Mouse (Mus musculus) midbrain, embryonic 16.5 days (tissue): ENCODE data around the gene Rps12-ps3. TPM values are rescaled to one million over a fixed set of nuclear protein-coding genes. Genes with fewer than 3 reads are reported as not detected.

Experiments used
- ATAC-seq: fragments of 200-750 bp; cut with Nextera tagmentation; 2 replicates; pipeline ENCODE4 v1.8.0; 2017; ENCODE audit warnings: moderate TSS enrichment
- H3K27ac ChIP-seq: fragments of 300-500 bp; sonication (generic); 2 replicates; pipeline ENCODE4 v1.5.1; 2014; ENCODE audit warnings: mild to moderate bottlenecking, low read length, mixed read lengths
- H3K27me3 ChIP-seq: fragments of 300-500 bp; sonication (generic); 2 replicates; pipeline ENCODE4 v1.6.1; 2014; ENCODE audit warnings: low read depth, low read length, mixed read lengths; ENCODE audit not compliant: control insufficient read depth, insufficient read depth
- H3K36me3 ChIP-seq: fragments of 300-500 bp; sonication (generic); 2 replicates; pipeline ENCODE4 v1.6.1; 2014; ENCODE audit warnings: mild to moderate bottlenecking, low read length, moderate library complexity, mixed read lengths; ENCODE audit not compliant: control insufficient read depth, insufficient read depth
- H3K4me1 ChIP-seq: fragments of 300-500 bp; sonication (generic); 2 replicates; pipeline ENCODE4 v1.6.1; 2014; ENCODE audit warnings: mild to moderate bottlenecking, low read length, mixed read lengths; ENCODE audit not compliant: control insufficient read depth, insufficient read depth
- H3K4me2 ChIP-seq: fragments of 300-500 bp; sonication (generic); 2 replicates; pipeline ENCODE4 v1.6.1; 2014; ENCODE audit warnings: mild to moderate bottlenecking, low read length, mixed read lengths
- H3K4me3 ChIP-seq: fragments of 300-500 bp; sonication (generic); 2 replicates; pipeline ENCODE4 v1.5.1; 2014; ENCODE audit warnings: low read depth, mild to moderate bottlenecking, low read length, moderate library complexity, mixed read lengths
- H3K9ac ChIP-seq: fragments of 300-500 bp; sonication (generic); 2 replicates; pipeline ENCODE4 v1.6.1; 2014; ENCODE audit warnings: low read depth, low read length, mixed read lengths
- H3K9me3 ChIP-seq: fragments of 300-500 bp; sonication (generic); replicated peaks from 2 replicates; pipeline ENCODE4 v1.6.1; 2014; ENCODE audit warnings: mild to moderate bottlenecking, low read length, mixed read lengths; ENCODE audit not compliant: control insufficient read depth, poor library complexity, severe bottlenecking
- WGBS: fragments of 180-500 bp; shearing (Covaris S2); extraction: QIAGEN DNeasy Blood & Tissue Kit; methylation state at CpG from one replicate; pipeline ENCODE4 v1.1.7; 2014; 5-methylcytosine and 5-hydroxymethylcytosine counted together
- polyA plus RNA-seq: library from polyadenylated mRNA; unstranded; fragments of >200 nt; fragmentation: Nextera tagmentation; extraction: Ambion mirVana; gene quantifications from 2 replicates; pipeline ENCODE4 v1.2.1, GENCODE M21; 2015

Rps12-ps3 gene
- polyA plus RNA-seq = 5.3 and 6.4 TPM in 2 replicates

GRCm38 (mm10) chr19:59321990-59322389 lies at the start of gene Rps12-ps3:
Rps12-ps3 (plus strand) TSS chr19:59322290.
- H3K9me3 ChIP-seq = no peaks in the 10 kb centered on the region
- H3K4me3 ChIP-seq = no peak within 1 kb of the TSS
- 0 out of 2 replicates have a peak, but pooled peaks cover 3% of the 10 kb centered on the region for H3K36me3 ChIP-seq
- H3K4me2 ChIP-seq = no peak within 1 kb of the TSS
- H3K27me3 ChIP-seq = no peaks in the 10 kb centered on the region
- H3K27ac ChIP-seq = no peak within 1 kb of the TSS
- no peak for ATAC-seq
- no peak within 1 kb of the TSS for H3K9ac ChIP-seq
- 96% methylated on average over 12 of the region's 14 CpGs for WGBS
- no peaks in the 10 kb centered on the region for H3K4me1 ChIP-seq

- 89% methylated on average over 7 of the region's 7 CpGs for WGBS
- ATAC-seq = no peak
Observed at GRCm38 (mm10) chr19:59273190-59273589, 48.9 kb upstream of the Rps12-ps3 start.

GRCm38 (mm10) chr19:59276354-59276753 lies 45.7 kb upstream of the Rps12-ps3 start:
- 81% methylated on average over 7 of the region's 7 CpGs for WGBS
- no peaks in the 10 kb centered on the region for H3K36me3 ChIP-seq
- H3K27me3 ChIP-seq = no peaks in the 10 kb centered on the region
- H3K9ac ChIP-seq = no peak overlapping the region
- no peaks in the 10 kb centered on the region for H3K4me1 ChIP-seq
- no peak for ATAC-seq
- H3K4me3 ChIP-seq = no peak overlapping the region
- H3K4me2 ChIP-seq = no peak overlapping the region
- no peak overlapping the region for H3K27ac ChIP-seq
- H3K9me3 ChIP-seq = no peaks in the 10 kb centered on the region

More at GRCm38 (mm10) chr19:59273190-59273589, 48.9 kb upstream of the Rps12-ps3 start:
- Histone ChIP-seq H3K27me3 (no peaks in the 10 kb centered on the region), H3K4me3 (no peak overlapping the region), H3K27ac (no peak overlapping the region), H3K36me3 (no peaks in the 10 kb centered on the region), H3K4me2 (no peak overlapping the region), H3K9ac (no peak overlapping the region), H3K4me1 (0 out of 2 replicates have a peak, but pooled peaks cover 2% of the 10 kb centered on the region), H3K9me3 (no peaks in the 10 kb centered on the region)

- no peak overlapping the region; the same call in 1 of the 2 replicates for H3K27ac ChIP-seq
- ATAC-seq = no peak
- H3K4me1 ChIP-seq = no peaks in the 10 kb centered on the region
- H3K27me3 ChIP-seq = no peaks in the 10 kb centered on the region
- no peak overlapping the region for H3K4me2 ChIP-seq
- no peak overlapping the region for H3K9ac ChIP-seq
- H3K36me3 ChIP-seq = no peaks in the 10 kb centered on the region
- no peaks in the 10 kb centered on the region for H3K9me3 ChIP-seq
- no peak overlapping the region for H3K4me3 ChIP-seq
Observed at GRCm38 (mm10) chr19:59280841-59281240, 41.2 kb upstream of the Rps12-ps3 start.

GRCm38 (mm10) chr19:59282001-59282400 lies 40.1 kb upstream of the Rps12-ps3 start:
- Histone ChIP-seq H3K9ac (no peak overlapping the region), H3K4me2 (no peak overlapping the region), H3K36me3 (no peaks in the 10 kb centered on the region), H3K27me3 (no peaks in the 10 kb centered on the region), H3K4me1 (no peaks in the 10 kb centered on the region), H3K9me3 (no peaks in the 10 kb centered on the region), H3K27ac (no peak overlapping the region), H3K4me3 (no peak overlapping the region)
- ATAC-seq = no peak
- WGBS = 85% methylated on average over 3 of the region's 3 CpGs

GRCm38 (mm10) chr19:59289042-59289441 lies 33.0 kb upstream of the Rps12-ps3 start:
- no peaks in the 10 kb centered on the region for H3K36me3 ChIP-seq
- H3K4me1 ChIP-seq = no peaks in the 10 kb centered on the region
- no peaks in the 10 kb centered on the region for H3K9me3 ChIP-seq
- ATAC-seq = no peak
- H3K9ac ChIP-seq = no peak overlapping the region
- H3K4me3 ChIP-seq = no peak overlapping the region
- H3K27me3 ChIP-seq = no peaks in the 10 kb centered on the region
- H3K4me2 ChIP-seq = no peak overlapping the region
- H3K27ac ChIP-seq = no peak overlapping the region

GRCm38 (mm10) chr19:59289811-59290210 lies 32.3 kb upstream of the Rps12-ps3 start:
- Histone ChIP-seq H3K4me2 (no peak overlapping the region), H3K4me3 (no peak overlapping the region), H3K9ac (no peak overlapping the region), H3K27me3 (no peaks in the 10 kb centered on the region), H3K4me1 (no peaks in the 10 kb centered on the region), H3K36me3 (no peaks in the 10 kb centered on the region), H3K9me3 (no peaks in the 10 kb centered on the region), H3K27ac (no peak overlapping the region)
- ATAC-seq = no peak
- 95% methylated on average over 6 of the region's 6 CpGs for WGBS

GRCm38 (mm10) chr19:59292183-59292839 lies 29.8 kb upstream of the Rps12-ps3 start:
- no peak overlapping the region for H3K4me3 ChIP-seq
- no peak overlapping the region for H3K4me2 ChIP-seq
- 69% methylated on average over 5 of the region's 5 CpGs for whole genome bisulfite sequencing
- no peaks in the 10 kb centered on the region for H3K36me3 ChIP-seq
- H3K27ac ChIP-seq = no peak overlapping the region
- H3K4me1 ChIP-seq = no peaks in the 10 kb centered on the region
- H3K9me3 ChIP-seq = no peaks in the 10 kb centered on the region
- H3K9ac ChIP-seq = no peak overlapping the region
- H3K27me3 ChIP-seq = no peaks in the 10 kb centered on the region
- no peak for ATAC-seq

GRCm38 (mm10) chr19:59315308-59315707 lies 6.8 kb upstream of the Rps12-ps3 start:
- no peaks in the 10 kb centered on the region for H3K36me3 ChIP-seq
- H3K4me2 ChIP-seq = no peak overlapping the region
- H3K4me3 ChIP-seq = no peak overlapping the region
- H3K27ac ChIP-seq = no peak overlapping the region
- no peak overlapping the region for H3K9ac ChIP-seq
- H3K27me3 ChIP-seq = no peaks in the 10 kb centered on the region
- H3K4me1 ChIP-seq = no peaks in the 10 kb centered on the region
- ATAC-seq = no peak
- H3K9me3 ChIP-seq = no peaks in the 10 kb centered on the region
